Mouse (Mus musculus) midbrain, embryonic 11.5 days (tissue): ENCODE results near the gene Ttc4. TPM values are rescaled to one million over a fixed set of nuclear protein-coding genes. Genes with fewer than 3 reads are reported as not detected.

Source experiments
- ATAC-seq: fragments of 200-750 bp; cut with Nextera tagmentation; 2 replicates; pipeline ENCODE4 v1.8.0; 2017; ENCODE audit warnings: moderate TSS enrichment, moderate library complexity; ENCODE audit not compliant: low FRiP score
- DNase-seq: peaks from one replicate; pipeline ENCODE4 v3.0.0; 2015; ENCODE audit warnings: low spot score; ENCODE audit errors: missing footprints
- H3K27ac ChIP-seq: fragments of 300-500 bp; sonication (generic); 2 replicates; pipeline ENCODE4 v1.5.1; 2014; ENCODE audit warnings: low read depth, low read length
- H3K27me3 ChIP-seq: fragments of 300-500 bp; sonication (generic); 2 replicates; pipeline ENCODE4 v1.6.1; 2014; ENCODE audit warnings: mild to moderate bottlenecking, low read length, moderate library complexity, mixed read lengths; ENCODE audit not compliant: control insufficient read depth, insufficient read depth
- H3K36me3 ChIP-seq: fragments of 300-500 bp; sonication (generic); 2 replicates; pipeline ENCODE4 v1.6.1; 2014; ENCODE audit warnings: mild to moderate bottlenecking, low read length, moderate library complexity, mixed read lengths; ENCODE audit not compliant: control insufficient read depth, insufficient read depth
- H3K4me1 ChIP-seq: fragments of 300-500 bp; sonication (generic); 2 replicates; pipeline ENCODE4 v1.6.1; 2014; ENCODE audit warnings: low read length; ENCODE audit not compliant: control insufficient read depth, insufficient read depth
- H3K4me2 ChIP-seq: fragments of 300-500 bp; sonication (generic); 2 replicates; pipeline ENCODE4 v1.6.1; 2014; ENCODE audit warnings: mild to moderate bottlenecking, moderate library complexity
- H3K4me3 ChIP-seq: fragments of 300-500 bp; sonication (generic); 2 replicates; pipeline ENCODE4 v1.5.1; 2014; ENCODE audit warnings: low read depth, low read length
- H3K9ac ChIP-seq: fragments of 300-500 bp; sonication (generic); 2 replicates; pipeline ENCODE4 v1.6.1; 2014; ENCODE audit warnings: low read length
- H3K9me3 ChIP-seq: fragments of 300-500 bp; sonication (generic); 2 replicates; pipeline ENCODE4 v1.6.1; 2016; ENCODE audit warnings: low read length; ENCODE audit not compliant: control insufficient read depth
- WGBS: fragments of 180-500 bp; shearing (Covaris S2); extraction: QIAGEN DNeasy Blood & Tissue Kit; methylation state at CpG from one replicate; pipeline ENCODE4 v1.1.7; 2014; 5-methylcytosine and 5-hydroxymethylcytosine counted together
- polyA plus RNA-seq: library from polyadenylated mRNA; unstranded; fragments of >200 nt; fragmentation: Nextera tagmentation; extraction: Ambion mirVana; gene quantifications from 2 replicates; pipeline ENCODE4 v1.2.1, GENCODE M21; 2014

Gene Ttc4
- polyA plus RNA-seq, 1 experiment from 2014 or later, result 97.3 TPM

- H3K9me3 ChIP-seq, result no peaks in the 10 kb centered on the region
- H3K4me3 ChIP-seq, result no peak overlapping the region
- H3K27me3 ChIP-seq, result no peaks in the 10 kb centered on the region
- H3K9ac ChIP-seq, result no peak overlapping the region
- H3K4me2 ChIP-seq, result no peak overlapping the region
- H3K27ac ChIP-seq, result no peak overlapping the region
- H3K36me3 ChIP-seq, result no peaks in the 10 kb centered on the region
- DNase-seq (peak; percentile 87), ATAC-seq (peak; percentile 71)
- peaks cover 4% of the 10 kb centered on the region for H3K4me1 ChIP-seq
- WGBS, result 26% methylated on average over 9 of the region's 9 CpGs
These were observed 21.2 kb upstream of the Ttc4 start for GRCm38 (mm10) chr4:106699989-106700388.

DNA sequence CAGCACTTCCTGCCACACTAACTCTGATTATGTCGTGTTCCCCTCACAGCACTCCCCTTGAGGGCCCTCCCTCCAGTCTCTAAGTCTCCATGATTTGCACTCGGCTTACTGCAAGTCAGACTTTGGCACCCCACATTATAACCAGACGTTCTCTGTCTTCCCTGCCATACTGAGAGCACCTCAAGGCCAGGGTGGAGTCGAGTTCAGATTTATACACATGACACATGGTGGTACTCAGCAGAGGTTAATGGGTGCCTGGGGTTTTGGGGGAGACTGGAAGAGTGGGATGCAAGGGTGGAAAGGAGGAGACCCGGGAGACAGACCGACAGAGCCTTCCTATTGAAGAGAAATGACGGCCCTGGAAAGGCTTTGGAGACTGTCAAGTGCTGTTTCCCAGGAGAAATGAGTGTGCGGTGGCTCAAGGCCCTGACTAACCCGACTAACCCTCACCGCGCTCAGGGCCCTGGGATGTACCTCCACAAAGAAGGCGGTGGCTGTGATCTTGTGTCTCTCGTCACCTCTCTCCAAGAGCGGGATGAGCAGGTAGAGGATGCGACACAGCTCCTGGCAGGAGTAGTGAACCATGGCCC is 15.2 kb upstream of the Ttc4 start:
- Histone ChIP-seq H3K4me2 (no peak overlapping the region), H3K9ac (no peak overlapping the region), H3K27me3 (no peaks in the 10 kb centered on the region), H3K36me3 (no peaks in the 10 kb centered on the region), H3K9me3 (no peaks in the 10 kb centered on the region), H3K27ac (no peak overlapping the region), H3K4me3 (no peak overlapping the region), H3K4me1 (no peaks in the 10 kb centered on the region)
- ATAC-seq (no peak), DNase-seq (no peak)
- WGBS, result 82% methylated on average over 15 of the region's 15 CpGs

- Histone ChIP-seq H3K9ac (no peak overlapping the region), H3K9me3 (no peaks in the 10 kb centered on the region), H3K4me2 (no peak overlapping the region), H3K4me1 (no peaks in the 10 kb centered on the region), H3K4me3 (no peak overlapping the region), H3K36me3 (no peaks in the 10 kb centered on the region), H3K27me3 (no peaks in the 10 kb centered on the region), H3K27ac (no peak overlapping the region)
- DNase-seq (no peak), ATAC-seq (no peak)
- WGBS, result 57% methylated on average over 3 of the region's 3 CpGs
These were observed 10.0 kb upstream of the Ttc4 start for GRCm38 (mm10) chr4:106688636-106689296.

DNA sequence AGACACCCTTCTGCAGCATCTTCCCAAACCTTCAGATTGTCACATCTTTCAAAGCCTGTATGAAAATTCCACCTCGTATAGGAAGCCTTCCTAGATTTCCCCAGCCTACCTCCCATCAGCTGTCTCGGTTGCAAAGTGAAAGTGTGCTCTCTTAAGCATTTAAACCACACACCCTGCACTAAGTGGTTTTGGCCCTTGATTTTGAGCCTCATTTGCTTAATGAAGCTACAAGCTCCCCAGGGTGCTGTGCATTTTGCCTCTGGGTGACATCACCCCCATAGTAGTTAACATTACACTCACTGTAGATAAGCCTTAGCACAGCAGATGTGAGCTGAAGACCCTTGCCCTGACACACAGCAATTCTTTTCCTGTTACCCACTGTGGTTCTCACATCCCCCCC is 2.2 kb upstream of the Ttc4 start:
- no peaks in the 10 kb centered on the region; the same call in 1 of the 2 replicates for H3K36me3 ChIP-seq
- no peak overlapping the region for H3K27ac ChIP-seq
- no peak overlapping the region for H3K9ac ChIP-seq
- no peak overlapping the region for H3K4me3 ChIP-seq
- WGBS, result 67% methylated on average over 2 of the region's 2 CpGs
- ATAC-seq (no peak), DNase-seq (no peak)
- H3K4me2 ChIP-seq, result no peak overlapping the region
- peaks cover 5% of the 10 kb centered on the region for H3K4me1 ChIP-seq
- no peaks in the 10 kb centered on the region for H3K9me3 ChIP-seq
- no peaks in the 10 kb centered on the region for H3K27me3 ChIP-seq

GRCm38 (mm10) chr4:106679152-106679551 is 408 bp upstream of the Ttc4 start:
- H3K4me3 ChIP-seq, result no peak overlapping the region; the same call in 1 of the 2 replicates
- H3K27ac ChIP-seq, result no peak overlapping the region
- no peak overlapping the region for H3K9ac ChIP-seq
- peaks cover 5% of the 10 kb centered on the region for H3K4me1 ChIP-seq
- peaks cover 3% of the 10 kb centered on the region for H3K36me3 ChIP-seq
- H3K27me3 ChIP-seq, result no peaks in the 10 kb centered on the region
- no peaks in the 10 kb centered on the region for H3K9me3 ChIP-seq
- DNase-seq (no peak), ATAC-seq (peak; percentile 49)
- WGBS, result 44% methylated on average over 3 of the region's 3 CpGs
- peak overlapping the region; percentile 91; the same call in 1 of the 2 replicates for H3K4me2 ChIP-seq

DNA sequence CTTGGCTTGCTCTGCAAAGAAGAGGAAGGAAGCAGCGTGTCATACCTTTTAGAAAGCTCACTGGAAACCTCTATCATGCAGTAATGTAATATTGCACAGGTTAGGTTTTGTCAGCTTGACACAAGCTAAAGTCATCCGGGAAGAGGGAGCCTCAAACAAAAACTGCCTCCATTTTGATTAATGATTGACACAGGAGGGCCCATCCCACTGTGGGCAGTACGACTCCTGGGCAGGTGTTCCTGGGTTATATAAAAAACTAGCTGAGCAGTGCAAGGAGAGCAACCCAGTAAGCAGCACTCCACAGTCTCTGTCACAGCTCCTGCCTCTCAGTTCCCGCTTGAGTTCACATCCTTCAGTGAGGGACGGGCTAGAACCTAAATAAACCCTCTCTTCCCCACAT is 2.0 kb downstream of the Ttc4 start:
- peaks cover 8% of the 10 kb centered on the region for H3K36me3 ChIP-seq
- H3K4me3 ChIP-seq, result no peak overlapping the region
- 92% methylated on average over 5 of the region's 5 CpGs for WGBS
- no peak overlapping the region for H3K27ac ChIP-seq
- DNase-seq, result no peak
- no peak overlapping the region for H3K9ac ChIP-seq
- no peaks in the 10 kb centered on the region for H3K9me3 ChIP-seq
- H3K4me1 ChIP-seq, result peaks cover 5% of the 10 kb centered on the region
- H3K4me2 ChIP-seq, result no peak overlapping the region
- no peaks in the 10 kb centered on the region for H3K27me3 ChIP-seq
- no peak for ATAC-seq

- DNase-seq, result no peak
- H3K27ac ChIP-seq, result no peak overlapping the region
- no peaks in the 10 kb centered on the region for H3K27me3 ChIP-seq
- no peak overlapping the region for H3K4me3 ChIP-seq
- WGBS, result 92% methylated on average over 2 of the region's 2 CpGs
- no peaks in the 10 kb centered on the region for H3K9me3 ChIP-seq
- H3K4me1 ChIP-seq, result no peaks in the 10 kb centered on the region
- no peak overlapping the region for H3K4me2 ChIP-seq
- peaks cover 32% of the 10 kb centered on the region for H3K36me3 ChIP-seq
- H3K9ac ChIP-seq, result no peak overlapping the region
- no peak for ATAC-seq
These were observed 12.2 kb downstream of the Ttc4 start for GRCm38 (mm10) chr4:106666546-106666945.

DNA sequence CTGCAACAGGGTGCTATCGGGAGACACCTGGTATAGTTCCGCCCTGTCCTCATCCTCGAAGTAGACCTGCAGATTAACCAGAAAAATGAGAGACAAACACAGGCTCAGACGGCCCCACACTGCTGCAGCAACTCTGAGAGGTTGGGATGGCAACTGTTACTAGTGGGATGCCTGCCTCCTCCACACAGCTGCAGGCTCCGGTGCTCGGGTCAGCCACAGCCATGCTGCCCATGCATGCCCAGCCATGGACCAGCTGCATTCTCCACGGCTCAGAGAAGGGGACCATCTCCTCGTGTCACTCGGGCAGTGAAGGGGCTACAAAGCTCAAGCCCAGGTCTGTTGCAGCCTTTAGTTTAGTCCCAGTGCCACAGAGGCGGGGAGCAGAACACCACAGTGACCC is 13.1 kb downstream of the Ttc4 start:
- H3K9me3 ChIP-seq, result no peaks in the 10 kb centered on the region
- no peaks in the 10 kb centered on the region for H3K27me3 ChIP-seq
- H3K4me2 ChIP-seq, result no peak overlapping the region
- DNase-seq (no peak), ATAC-seq (no peak)
- no peak overlapping the region for H3K27ac ChIP-seq
- H3K4me1 ChIP-seq, result no peaks in the 10 kb centered on the region
- H3K36me3 ChIP-seq, result peaks cover 34% of the 10 kb centered on the region
- no peak overlapping the region for H3K4me3 ChIP-seq
- WGBS, result 92% methylated on average over 10 of the region's 10 CpGs
- H3K9ac ChIP-seq, result no peak overlapping the region

- Histone ChIP-seq H3K4me3 (no peak overlapping the region), H3K27ac (no peak overlapping the region), H3K36me3 (peaks cover 36% of the 10 kb centered on the region), H3K27me3 (no peaks in the 10 kb centered on the region), H3K9me3 (no peaks in the 10 kb centered on the region), H3K9ac (no peak overlapping the region), H3K4me2 (no peak overlapping the region), H3K4me1 (no peaks in the 10 kb centered on the region)
- 96% methylated on average over 2 of the region's 2 CpGs for WGBS
- no peak for DNase-seq
- ATAC-seq, result no peak
These were observed 13.5 kb downstream of the Ttc4 start for GRCm38 (mm10) chr4:106665269-106665668.
